Mouse (Mus musculus): ENCODE results near the gene Nhsl1. TPM values are rescaled to one million over a fixed set of nuclear protein-coding genes. Genes with fewer than 3 reads are reported as not detected.

The Nhsl1 gene
- polyA plus RNA-seq, 1 experiment from 2014 or later = 17.1 TPM

GRCm38 (mm10) chr10:18453380-18453779 is 134.6 kb downstream of the Nhsl1 start:
- Histone ChIP-seq H3K27me3 (replicated peaks; ENCODE audit: control insufficient read depth, insufficient read depth, low read length) (no peaks in the 10 kb centered on the region), H3K4me1 (ENCODE audit: control insufficient read depth, insufficient read depth, low read length) (peaks cover 19% of the 10 kb centered on the region), H3K9me3 (replicated peaks; ENCODE audit: control insufficient read depth, low read length) (no peaks in the 10 kb centered on the region), H3K36me3 (ENCODE audit: control insufficient read depth, insufficient read depth, low read length) (no peaks in the 10 kb centered on the region), H3K27ac (ENCODE audit: low read depth, low read length) (no peak overlapping the region), H3K4me2 (ENCODE audit: low read length) (no peak overlapping the region), H3K4me3 (ENCODE audit: low read depth, low read length) (no peak overlapping the region), H3K9ac (ENCODE audit: low read length) (no peak overlapping the region)
- DNase-seq (ENCODE audit: low spot score) (peak; percentile 90), ATAC-seq (peak; percentile 73)
- WGBS = 27% methylated on average over 4 of the region's 4 CpGs

GRCm38 (mm10) chr10:18454161-18454560 is 135.4 kb downstream of the Nhsl1 start:
- WGBS = 87% methylated on average over 3 of the region's 3 CpGs
- no peaks in the 10 kb centered on the region for H3K27me3 ChIP-seq (replicated peaks; ENCODE audit: control insufficient read depth, insufficient read depth, low read length)

GRCm38 (mm10) chr10:18455301-18455920 is 136.6 kb downstream of the Nhsl1 start:
- no peak for DNase-seq (ENCODE audit: low spot score)
- Histone ChIP-seq H3K27me3 (replicated peaks; ENCODE audit: control insufficient read depth, insufficient read depth, low read length) (no peaks in the 10 kb centered on the region), H3K4me3 (ENCODE audit: low read depth, low read length) (no peak overlapping the region), H3K4me2 (ENCODE audit: low read length) (no peak overlapping the region), H3K9ac (ENCODE audit: low read length) (no peak overlapping the region), H3K36me3 (ENCODE audit: control insufficient read depth, insufficient read depth, low read length) (no peaks in the 10 kb centered on the region), H3K27ac (ENCODE audit: low read depth, low read length) (no peak overlapping the region), H3K9me3 (replicated peaks; ENCODE audit: control insufficient read depth, low read length) (no peaks in the 10 kb centered on the region), H3K4me1 (ENCODE audit: control insufficient read depth, insufficient read depth, low read length) (peaks cover 36% of the 10 kb centered on the region)
- WGBS = 95% methylated on average over 10 of the region's 10 CpGs
- no peak for ATAC-seq

More at GRCm38 (mm10) chr10:18454161-18454560, 135.4 kb downstream of the Nhsl1 start:
- Histone ChIP-seq H3K27ac (ENCODE audit: low read depth, low read length) (no peak overlapping the region), H3K4me1 (ENCODE audit: control insufficient read depth, insufficient read depth, low read length) (peaks cover 27% of the 10 kb centered on the region), H3K9ac (ENCODE audit: low read length) (no peak overlapping the region), H3K4me2 (ENCODE audit: low read length) (no peak overlapping the region), H3K36me3 (ENCODE audit: control insufficient read depth, insufficient read depth, low read length) (no peaks in the 10 kb centered on the region), H3K9me3 (replicated peaks; ENCODE audit: control insufficient read depth, low read length) (no peaks in the 10 kb centered on the region), H3K4me3 (ENCODE audit: low read depth, low read length) (no peak overlapping the region)
- ATAC-seq = no peak
- no peak for DNase-seq (ENCODE audit: low spot score)

GRCm38 (mm10) chr10:18457808-18458475 is 139.2 kb downstream of the Nhsl1 start:
- ATAC-seq (peak; percentile 76), DNase-seq (ENCODE audit: low spot score) (peak; percentile 75)
- Histone ChIP-seq H3K4me3 (ENCODE audit: low read depth, low read length) (no peak overlapping the region), H3K4me1 (ENCODE audit: control insufficient read depth, insufficient read depth, low read length) (peaks cover 36% of the 10 kb centered on the region), H3K4me2 (ENCODE audit: low read length) (peak overlapping the region; percentile 16; the same call in 1 of the 2 replicates), H3K9me3 (replicated peaks; ENCODE audit: control insufficient read depth, low read length) (no peaks in the 10 kb centered on the region), H3K27ac (ENCODE audit: low read depth, low read length) (peak overlapping the region; percentile 53; the same call in 1 of the 2 replicates), H3K27me3 (replicated peaks; ENCODE audit: control insufficient read depth, insufficient read depth, low read length) (no peaks in the 10 kb centered on the region), H3K36me3 (ENCODE audit: control insufficient read depth, insufficient read depth, low read length) (no peaks in the 10 kb centered on the region), H3K9ac (ENCODE audit: low read length) (no peak overlapping the region)
- WGBS = 4% methylated on average over 8 of the region's 8 CpGs

GRCm38 (mm10) chr10:18461336-18461735 is 142.6 kb downstream of the Nhsl1 start:
- Histone ChIP-seq H3K36me3 (ENCODE audit: control insufficient read depth, insufficient read depth, low read length) (no peaks in the 10 kb centered on the region), H3K4me2 (ENCODE audit: low read length) (no peak overlapping the region), H3K4me3 (ENCODE audit: low read depth, low read length) (no peak overlapping the region), H3K27me3 (replicated peaks; ENCODE audit: control insufficient read depth, insufficient read depth, low read length) (0 out of 2 replicates have a peak, but pooled peaks cover 4% of the 10 kb centered on the region), H3K27ac (ENCODE audit: low read depth, low read length) (no peak overlapping the region), H3K4me1 (ENCODE audit: control insufficient read depth, insufficient read depth, low read length) (peaks cover 33% of the 10 kb centered on the region), H3K9me3 (replicated peaks; ENCODE audit: control insufficient read depth, low read length) (no peaks in the 10 kb centered on the region), H3K9ac (ENCODE audit: low read length) (no peak overlapping the region)
- no peak for ATAC-seq
- no peak for DNase-seq (ENCODE audit: low spot score)
- 93% methylated on average over 13 of the region's 13 CpGs for WGBS

- Histone ChIP-seq H3K9ac (ENCODE audit: low read length) (no peak overlapping the region), H3K36me3 (ENCODE audit: control insufficient read depth, insufficient read depth, low read length) (no peaks in the 10 kb centered on the region), H3K27ac (ENCODE audit: low read depth, low read length) (no peak overlapping the region), H3K4me3 (ENCODE audit: low read depth, low read length) (no peak overlapping the region), H3K4me2 (ENCODE audit: low read length) (no peak overlapping the region), H3K27me3 (replicated peaks; ENCODE audit: control insufficient read depth, insufficient read depth, low read length) (0 out of 2 replicates have a peak, but pooled peaks cover 4% of the 10 kb centered on the region), H3K4me1 (ENCODE audit: control insufficient read depth, insufficient read depth, low read length) (peaks cover 19% of the 10 kb centered on the region), H3K9me3 (replicated peaks; ENCODE audit: control insufficient read depth, low read length) (no peaks in the 10 kb centered on the region)
- no peak for DNase-seq (ENCODE audit: low spot score)
- ATAC-seq = 0 out of 2 replicates have a peak, but pooled peaks have one; percentile 27
- 72% methylated on average over 23 of the region's 23 CpGs for WGBS
Observed at GRCm38 (mm10) chr10:18463071-18463841, 144.5 kb downstream of the Nhsl1 start.

- H3K4me2 ChIP-seq (ENCODE audit: low read length) = no peak overlapping the region
- WGBS = 27% methylated on average over 4 of the region's 4 CpGs
- 0 out of 2 replicates have a peak, but pooled peaks cover 4% of the 10 kb centered on the region for H3K27me3 ChIP-seq (replicated peaks; ENCODE audit: control insufficient read depth, insufficient read depth, low read length)
- no peak overlapping the region for H3K27ac ChIP-seq (ENCODE audit: low read depth, low read length)
- peaks cover 5% of the 10 kb centered on the region; the same call in 1 of the 2 replicates for H3K36me3 ChIP-seq (ENCODE audit: control insufficient read depth, insufficient read depth, low read length)
- DNase-seq (ENCODE audit: low spot score) (no peak), ATAC-seq (no peak)
- H3K9ac ChIP-seq (ENCODE audit: low read length) = no peak overlapping the region
- H3K9me3 ChIP-seq (replicated peaks; ENCODE audit: control insufficient read depth, low read length) = no peaks in the 10 kb centered on the region
- no peak overlapping the region for H3K4me3 ChIP-seq (ENCODE audit: low read depth, low read length)
- H3K4me1 ChIP-seq (ENCODE audit: control insufficient read depth, insufficient read depth, low read length) = peaks cover 32% of the 10 kb centered on the region
Observed at GRCm38 (mm10) chr10:18468396-18468795, 149.6 kb downstream of the Nhsl1 start.

- peak; percentile 82 for DNase-seq (ENCODE audit: low spot score)
- H3K4me1 ChIP-seq (ENCODE audit: control insufficient read depth, insufficient read depth, low read length) = peaks cover 32% of the 10 kb centered on the region
- ATAC-seq = peak; percentile 84
- H3K4me3 ChIP-seq (ENCODE audit: low read depth, low read length) = peak overlapping the region; percentile 20
- H3K36me3 ChIP-seq (ENCODE audit: control insufficient read depth, insufficient read depth, low read length) = peaks cover 10% of the 10 kb centered on the region; the same call in 1 of the 2 replicates
- peak overlapping the region; percentile 56 for H3K4me2 ChIP-seq (ENCODE audit: low read length)
- WGBS = under 1% methylated on average over 17 of the region's 17 CpGs
- 0 out of 2 replicates have a peak, but pooled peaks cover 4% of the 10 kb centered on the region for H3K27me3 ChIP-seq (replicated peaks; ENCODE audit: control insufficient read depth, insufficient read depth, low read length)
- no peaks in the 10 kb centered on the region for H3K9me3 ChIP-seq (replicated peaks; ENCODE audit: control insufficient read depth, low read length)
- 0 out of 2 replicates have a peak overlapping the region, but pooled peaks have one; percentile 48 for H3K27ac ChIP-seq (ENCODE audit: low read depth, low read length)
- peak overlapping the region; percentile 14; the same call in 1 of the 2 replicates for H3K9ac ChIP-seq (ENCODE audit: low read length)
Observed at GRCm38 (mm10) chr10:18469279-18470135, 150.7 kb downstream of the Nhsl1 start.

Measured in forebrain, embryonic 14.5 days (tissue).